Mouse (Mus musculus) stomach, postnatal 0 days (tissue): Measurements from ENCODE around the gene Gpatch4. TPM values are rescaled to one million over a fixed set of nuclear protein-coding genes. Genes with fewer than 3 reads are reported as not detected.
A peak's percentile ranks its signal among the peaks of the same experiment; 100 is the strongest.

ENCODE experiments used
- ATAC-seq: fragments of 200-750 bp; cut with Nextera tagmentation; 2 replicates; pipeline ENCODE4 v1.8.0; 2017; ENCODE audit not compliant: low FRiP score, low TSS enrichment
- DNase-seq: peaks from one replicate; pipeline ENCODE4 v3.0.0-alpha.2; 2016; ENCODE audit warnings: low spot score
- H3K27ac ChIP-seq: fragments of 300-500 bp; sonication (generic); replicated peaks from 2 replicates; pipeline ENCODE4 v1.5.1; 2014; ENCODE audit warnings: mild to moderate bottlenecking, control low read depth
- H3K27me3 ChIP-seq: fragments of 300-500 bp; sonication (generic); 2 replicates; pipeline ENCODE4 v1.6.1; 2014; ENCODE audit warnings: low read length; ENCODE audit not compliant: control insufficient read depth, insufficient read depth
- H3K36me3 ChIP-seq: fragments of 300-500 bp; sonication (generic); 2 replicates; pipeline ENCODE4 v1.6.1; 2014; ENCODE audit warnings: low read length, mixed read lengths; ENCODE audit not compliant: control insufficient read depth, insufficient read depth
- H3K4me1 ChIP-seq: fragments of 300-500 bp; sonication (generic); replicated peaks from 2 replicates; pipeline ENCODE4 v1.6.1; 2014; ENCODE audit warnings: antibody characterized with exemption; ENCODE audit not compliant: control insufficient read depth, insufficient read depth
- H3K4me2 ChIP-seq: fragments of 300-500 bp; sonication (generic); replicated peaks from 2 replicates; pipeline ENCODE4 v1.6.1; 2014; ENCODE audit warnings: low read depth, mild to moderate bottlenecking, control low read depth, moderate library complexity
- H3K4me3 ChIP-seq: fragments of 300-500 bp; sonication (generic); 2 replicates; pipeline ENCODE4 v1.5.1; 2014; ENCODE audit warnings: low read depth, low read length, control low read depth
- H3K9ac ChIP-seq: fragments of 300-500 bp; sonication (generic); 2 replicates; pipeline ENCODE4 v1.6.1; 2014; ENCODE audit warnings: mild to moderate bottlenecking, low read length, control low read depth, mixed read lengths
- H3K9me3 ChIP-seq: fragments of 300-500 bp; sonication (generic); 2 replicates; pipeline ENCODE4 v1.6.1; 2016; ENCODE audit warnings: low read length; ENCODE audit not compliant: control insufficient read depth
- CTCF ChIP-seq: IDR thresholded peaks from 2 replicates; pipeline ENCODE4 v1.5.1; 2016; ENCODE audit warnings: antibody characterized with exemption, low read depth, mild to moderate bottlenecking, moderate library complexity
- EP300 ChIP-seq: optimal IDR thresholded peaks from 2 replicates; pipeline ENCODE3; 2016; ENCODE audit warnings: antibody characterized with exemption
- WGBS: fragments of 180-500 bp; shearing (Covaris S2); extraction: QIAGEN DNeasy Blood & Tissue Kit; methylation state at CpG from one replicate; pipeline ENCODE4 v1.1.7; 2014; 5-methylcytosine and 5-hydroxymethylcytosine counted together
- polyA plus RNA-seq: library from polyadenylated mRNA; unstranded; fragments of >200 nt; fragmentation: Nextera tagmentation; extraction: Ambion mirVana; gene quantifications from 2 replicates; pipeline ENCODE4 v1.2.1, GENCODE M21; 2015

The Gpatch4 gene
- polyA plus RNA-seq, 1 experiment from 2014 or later, result 19.2 TPM

DNA sequence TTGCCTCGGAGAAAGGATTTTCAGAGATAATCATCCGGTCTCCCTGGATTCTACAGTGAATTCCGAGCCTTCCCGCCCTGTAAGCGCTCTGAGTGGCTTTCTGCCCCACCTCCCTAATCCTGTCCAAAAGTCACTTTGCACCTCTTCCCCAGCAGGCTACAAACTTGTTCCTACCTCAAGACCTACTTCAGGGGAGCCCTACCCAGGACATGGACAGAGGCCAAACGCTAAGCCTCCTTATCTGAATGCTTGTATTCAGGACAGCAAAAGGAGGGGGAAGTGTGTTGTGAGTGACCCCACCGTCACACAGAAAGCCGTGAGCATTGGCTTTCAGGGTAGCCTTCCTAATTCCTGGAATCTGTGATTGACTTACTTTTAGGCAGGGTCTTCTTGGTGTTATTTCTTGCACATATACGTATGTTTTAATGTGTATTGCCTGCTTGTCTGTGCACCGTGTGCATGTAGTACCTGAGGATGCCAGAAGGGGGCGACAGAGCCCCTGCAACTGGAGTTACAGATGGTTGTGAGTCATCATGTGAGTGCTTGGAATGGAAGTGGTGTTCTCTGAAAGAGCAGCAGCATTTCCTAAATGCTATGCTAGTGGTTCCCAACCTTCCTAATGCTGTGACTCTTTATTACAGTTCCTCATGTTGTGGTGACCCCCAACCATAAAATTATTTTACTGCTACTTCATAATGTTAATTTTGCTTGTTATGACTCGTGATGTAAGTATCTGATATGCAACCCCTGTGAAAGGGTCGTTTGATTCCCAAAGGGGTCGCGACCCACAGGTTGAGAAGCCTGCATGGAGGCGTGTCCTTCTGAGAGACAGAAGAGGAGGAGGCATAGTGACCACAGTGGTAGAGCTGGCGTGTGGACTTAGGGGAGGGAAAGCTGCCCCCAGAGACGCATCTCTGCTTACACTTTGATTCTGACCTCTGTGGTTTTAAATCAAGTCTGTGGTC lies 36.8 kb upstream of the Gpatch4 start:
- H3K36me3 ChIP-seq, result no peaks in the 10 kb centered on the region
- H3K4me3 ChIP-seq, result no peak overlapping the region
- H3K4me2 ChIP-seq, result no peak overlapping the region
- H3K9me3 ChIP-seq, result no peaks in the 10 kb centered on the region
- DNase-seq (no peak), ATAC-seq (no peak)
- no peak overlapping the region for H3K9ac ChIP-seq
- H3K27ac ChIP-seq, result no peak overlapping the region
- no peaks in the 10 kb centered on the region for H3K27me3 ChIP-seq
- 68% methylated on average over 18 of the region's 18 CpGs for WGBS
- no peaks in the 10 kb centered on the region for H3K4me1 ChIP-seq
- TF ChIP-seq CTCF, result peak; percentile 61
- TF ChIP-seq EP300, result no peak

DNA sequence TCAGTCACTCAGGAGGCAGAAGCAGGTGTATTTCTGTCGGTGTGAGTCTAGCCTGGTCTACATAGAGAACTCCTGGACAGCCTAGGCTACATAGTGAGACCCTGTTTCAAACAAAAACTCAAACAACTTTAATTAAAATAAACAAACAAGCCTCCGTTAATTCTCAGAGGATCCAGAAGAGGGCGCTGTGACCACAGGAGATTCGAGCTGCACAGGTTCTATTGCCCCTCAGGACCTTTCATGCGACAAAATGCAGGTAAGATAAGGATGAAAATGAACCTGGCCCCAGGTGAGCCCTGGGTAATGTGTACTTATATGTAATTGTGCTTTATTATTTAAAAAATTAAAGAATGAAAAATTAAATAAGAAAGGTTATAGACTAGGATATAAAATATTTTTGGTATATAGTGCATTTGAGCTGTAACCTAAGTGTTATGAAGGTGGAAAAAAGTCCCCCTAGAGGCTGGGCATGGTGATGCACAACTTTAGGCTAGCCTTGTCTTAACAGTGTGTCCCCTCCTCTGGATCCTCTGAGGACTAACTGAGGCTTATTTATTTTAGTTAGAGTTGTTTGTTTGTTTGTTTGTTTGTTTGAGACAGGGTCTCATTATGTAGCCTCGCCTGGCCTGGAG lies 32.2 kb upstream of the Gpatch4 start:
- WGBS, result 9% methylated on average over 6 of the region's 6 CpGs
- Histone ChIP-seq H3K36me3 (no peaks in the 10 kb centered on the region), H3K4me2 (no peak overlapping the region)

DNA sequence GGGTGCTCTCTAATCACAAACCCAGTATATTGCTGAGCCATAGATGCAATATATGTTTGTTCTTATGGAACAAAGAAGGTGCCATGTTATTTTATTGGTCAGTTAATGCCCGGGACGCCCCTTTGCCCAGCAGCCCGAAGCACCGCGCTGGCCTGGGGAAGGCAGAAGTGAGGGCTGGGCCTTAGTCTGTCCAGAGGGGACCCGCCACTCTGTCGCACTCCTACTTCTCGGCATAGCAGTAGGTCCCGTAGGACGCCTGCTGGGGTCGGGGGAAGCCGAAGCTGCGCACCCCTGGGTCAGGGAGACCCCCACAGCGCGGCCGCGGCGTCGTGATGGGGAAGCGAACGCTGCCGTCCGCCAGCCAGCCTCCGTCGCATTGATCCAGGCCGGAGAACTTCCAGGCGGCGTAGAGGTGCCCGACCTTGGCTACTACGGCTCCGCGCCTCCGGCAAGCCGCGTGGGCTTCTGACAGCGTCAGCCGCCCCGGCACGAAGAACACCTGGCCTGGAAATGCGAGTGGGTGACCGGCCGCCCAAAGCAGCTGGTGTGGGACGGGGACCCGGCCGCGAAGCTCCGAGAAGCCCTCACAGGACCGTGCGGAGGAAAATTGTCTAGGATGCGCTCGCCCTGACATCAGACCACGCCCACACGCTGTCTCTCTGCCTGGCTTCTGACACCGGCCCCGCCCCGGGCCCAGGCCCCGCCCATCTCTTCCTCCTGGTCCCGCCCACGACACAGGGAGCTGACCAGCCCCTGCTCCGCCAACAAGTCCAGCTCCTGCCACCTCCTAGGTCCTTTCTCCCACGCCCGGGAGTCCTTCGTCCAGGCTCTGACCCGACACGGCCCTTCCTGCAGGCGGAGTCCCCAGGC lies 20.4 kb upstream of the Gpatch4 start:
- Histone ChIP-seq H3K4me3 (peak overlapping the region; percentile 45), H3K36me3 (no peaks in the 10 kb centered on the region), H3K9me3 (no peaks in the 10 kb centered on the region), H3K4me2 (peak overlapping the region; percentile 90), H3K4me1 (no peaks in the 10 kb centered on the region), H3K9ac (peak overlapping the region; percentile 43; the same call in 1 of the 2 replicates), H3K27me3 (peaks cover 21% of the 10 kb centered on the region; the same call in 1 of the 2 replicates), H3K27ac (no peak overlapping the region)
- ATAC-seq, result peak; percentile 91
- WGBS, result 2% methylated on average over 65 of the region's 66 CpGs
- no peak; the same call in 1 of the 2 replicates for TF ChIP-seq CTCF
- no peak for TF ChIP-seq EP300
- peak; percentile 90 for DNase-seq

More for the DNA sequence above, 32.2 kb upstream of the Gpatch4 start:
- Histone ChIP-seq H3K27ac (no peak overlapping the region), H3K9me3 (no peaks in the 10 kb centered on the region), H3K9ac (no peak overlapping the region), H3K4me1 (no peaks in the 10 kb centered on the region), H3K27me3 (no peaks in the 10 kb centered on the region), H3K4me3 (no peak overlapping the region)
- DNase-seq (no peak), ATAC-seq (no peak)
- TF ChIP-seq EP300 (no peak), CTCF (peak; percentile 64)

DNA sequence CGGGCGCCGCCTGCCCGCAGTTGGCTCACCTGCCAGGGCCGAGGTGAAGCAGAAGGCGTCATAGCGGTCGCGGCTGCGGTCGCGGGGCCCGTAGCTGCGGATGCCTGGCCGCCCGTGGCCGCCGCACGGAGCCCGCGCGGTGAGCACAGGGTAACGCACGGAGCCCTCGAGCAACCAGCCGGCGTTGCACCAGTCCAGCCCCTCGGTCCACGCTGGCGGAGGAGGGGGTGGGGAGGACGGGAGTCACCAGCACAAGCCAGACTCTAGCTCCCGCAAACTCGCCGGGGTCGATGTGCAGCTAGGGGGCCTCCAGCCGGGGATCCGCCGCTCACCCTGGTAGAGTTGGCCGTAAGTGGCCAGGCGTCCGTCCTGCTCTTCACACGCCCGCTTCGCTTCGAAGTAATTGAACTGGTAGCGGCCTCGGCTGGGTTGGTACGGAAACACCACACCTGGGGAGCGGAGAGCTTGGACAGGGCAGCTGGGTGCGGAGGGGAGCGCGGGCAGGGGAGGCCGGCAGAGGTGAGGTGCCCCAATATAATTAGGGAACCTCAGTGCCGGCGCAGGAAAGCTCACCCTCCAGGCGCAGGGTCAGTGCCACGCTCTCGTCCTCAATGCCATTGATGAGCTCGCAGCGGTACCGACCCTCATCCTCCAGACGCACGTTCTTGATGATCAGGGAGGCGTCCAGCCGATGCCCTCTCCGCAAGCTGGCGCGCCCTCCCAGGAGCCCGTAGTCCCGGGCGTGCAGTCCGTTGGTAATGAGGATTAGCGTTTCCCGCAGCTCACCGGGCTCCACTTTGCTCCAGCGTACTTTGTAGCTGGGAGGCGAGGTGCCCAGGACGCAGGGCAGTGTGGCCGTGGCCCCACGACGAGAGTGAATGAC lies 19.5 kb upstream of the Gpatch4 start:
- H3K4me1 ChIP-seq, result no peaks in the 10 kb centered on the region
- peak overlapping the region; percentile 45 for H3K4me3 ChIP-seq
- WGBS, result under 1% methylated on average over 69 of the region's 81 CpGs
- TF ChIP-seq EP300 (no peak), CTCF (no peak)
- peak overlapping the region; percentile 43; the same call in 1 of the 2 replicates for H3K9ac ChIP-seq
- ATAC-seq (no peak; the same call in 1 of the 2 replicates), DNase-seq (no peak)
- no peaks in the 10 kb centered on the region for H3K36me3 ChIP-seq
- H3K9me3 ChIP-seq, result no peaks in the 10 kb centered on the region
- H3K27ac ChIP-seq, result no peak overlapping the region
- H3K27me3 ChIP-seq, result peaks cover 21% of the 10 kb centered on the region; the same call in 1 of the 2 replicates
- peak overlapping the region; percentile 90 for H3K4me2 ChIP-seq

DNA sequence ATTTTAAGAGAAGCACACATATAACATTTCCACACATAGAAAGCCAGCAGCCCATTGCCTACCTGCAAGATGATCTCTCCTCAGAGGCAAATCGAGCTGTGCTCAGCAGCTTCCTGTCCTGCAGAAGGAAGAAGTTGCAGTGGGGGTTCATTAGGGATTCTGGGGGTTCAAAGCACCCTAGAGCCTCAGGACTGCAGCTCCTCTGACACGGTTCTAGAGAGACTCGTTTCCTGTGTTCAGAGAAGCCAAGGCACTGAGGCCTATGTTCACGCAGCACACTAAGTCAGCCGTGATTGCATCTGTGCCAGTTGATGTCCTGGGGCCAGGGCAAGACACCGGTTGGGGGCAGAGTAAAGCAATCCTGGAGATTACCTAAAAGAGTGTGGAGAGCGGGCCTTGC lies 16.1 kb upstream of the Gpatch4 start:
- Histone ChIP-seq H3K27me3 (peaks cover 17% of the 10 kb centered on the region; the same call in 1 of the 2 replicates), H3K4me3 (no peak overlapping the region)
- WGBS, result 59% methylated on average over 7 of the region's 7 CpGs

More for the DNA sequence above, 16.1 kb upstream of the Gpatch4 start:
- H3K4me2 ChIP-seq, result no peak overlapping the region
- no peak for ATAC-seq
- DNase-seq, result no peak
- TF ChIP-seq EP300 (no peak), CTCF (no peak)
- H3K9me3 ChIP-seq, result no peaks in the 10 kb centered on the region
- H3K9ac ChIP-seq, result no peak overlapping the region
- H3K4me1 ChIP-seq, result no peaks in the 10 kb centered on the region
- H3K27ac ChIP-seq, result no peak overlapping the region
- H3K36me3 ChIP-seq, result no peaks in the 10 kb centered on the region
